Mouse (Mus musculus) lung, postnatal 0 days (tissue): Measurements from ENCODE around the gene B4gat1.
A peak's percentile ranks its signal among the peaks of the same experiment; 100 is the strongest.

Experiments
- CTCF ChIP-seq: IDR thresholded peaks from 2 replicates; pipeline ENCODE4 v1.5.1; 2016; ENCODE audit warnings: antibody characterized with exemption, mild to moderate bottlenecking
- EP300 ChIP-seq: IDR thresholded peaks from 2 replicates; pipeline ENCODE4 v1.6.1; 2016; ENCODE audit warnings: antibody characterized with exemption, mild to moderate bottlenecking, control low read depth

DNA sequence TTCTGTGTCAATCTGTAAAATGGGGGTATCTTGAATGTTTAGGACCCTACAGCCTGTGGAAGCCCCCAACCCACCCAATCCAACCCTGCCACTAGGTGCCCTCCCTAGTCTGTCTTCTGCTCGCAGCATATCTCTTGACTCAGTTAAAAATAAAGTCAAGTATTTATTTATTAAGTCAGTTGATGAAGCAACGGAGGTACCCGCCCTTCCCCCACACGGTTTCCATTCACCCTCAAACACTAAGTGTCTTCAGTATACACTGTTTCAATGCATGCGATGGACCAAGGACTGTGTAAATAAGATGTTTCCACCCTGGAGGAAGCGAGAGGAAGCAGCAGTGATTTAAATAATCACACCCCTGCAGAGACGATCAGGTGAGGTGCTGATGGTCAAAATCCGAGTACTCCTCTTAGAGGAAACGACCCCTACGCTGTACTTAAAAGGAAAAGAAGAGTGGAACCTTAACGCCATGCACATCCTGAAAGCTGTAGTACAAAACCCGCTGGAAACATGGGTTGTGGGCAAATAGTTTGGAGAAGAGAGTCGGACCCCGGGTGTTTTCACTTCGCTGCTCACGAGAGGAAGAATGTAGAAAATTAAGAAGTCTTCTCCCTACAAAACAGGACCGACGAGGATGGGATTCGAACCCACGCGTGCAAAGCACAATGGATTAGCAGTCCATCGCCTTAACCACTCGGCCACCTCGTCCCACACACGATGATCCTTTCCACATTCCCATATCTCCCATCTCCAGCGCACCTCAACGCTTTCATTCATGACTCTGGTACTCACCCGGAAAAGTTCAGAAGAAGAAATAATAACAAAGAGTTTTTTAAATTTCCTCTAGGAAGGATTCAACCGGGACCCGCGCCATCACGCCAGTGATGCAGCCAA, 701 bp upstream of the B4gat1 start:
- TF ChIP-seq EP300 = no peak
- peak; percentile 0; the same call in 1 of the 2 replicates for TF ChIP-seq CTCF
